ENCODE assay signal across 14 mouse cellular contexts in the genomic region with DNA sequence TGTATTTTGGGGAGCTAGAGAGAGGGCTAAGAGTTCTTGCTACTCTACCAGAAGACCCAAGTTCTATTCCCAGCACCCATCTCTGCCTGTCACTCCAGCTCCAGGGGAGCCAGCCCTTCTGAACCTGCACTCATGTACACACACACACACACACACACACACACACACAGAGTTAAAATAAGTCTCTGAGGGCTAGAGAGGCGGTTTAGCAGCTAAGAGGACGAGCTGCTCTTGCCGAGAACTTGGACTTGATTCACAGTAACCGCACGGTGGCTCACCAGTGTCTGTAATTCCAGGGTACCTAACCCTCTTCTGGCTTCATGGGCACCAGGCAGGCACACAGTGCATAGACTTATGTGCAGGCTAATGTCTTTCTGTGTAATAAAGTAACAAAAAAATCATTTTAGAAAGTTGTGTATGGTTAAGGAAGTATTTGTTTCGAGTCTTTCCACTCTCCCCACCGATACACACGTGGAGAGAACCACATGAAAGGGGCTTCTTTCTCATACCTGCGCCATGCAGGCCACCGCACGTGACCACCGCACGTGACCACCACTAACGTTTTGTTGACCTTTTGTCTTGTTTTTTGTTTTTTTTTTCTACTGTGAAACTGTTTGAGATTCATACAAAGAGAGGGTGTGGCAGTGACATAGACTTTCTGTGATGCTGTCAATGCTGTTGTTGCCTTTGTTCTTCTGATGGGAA.
"Had no signal": no experiment of that assay in that cellular context is flagged by ENCODE, and none has a peak within 500 bp of the region (broad histone marks: within the 10 kb centered on the region; RNA-seq: fewer than 3 reads in every experiment).

No protein-coding gene starts in this region.

- H3K4me1 ChIP-seq: kidney, embryonic 15.5 days; liver, embryonic 13.5 days; midbrain, embryonic 10.5 days; neural tube, embryonic 12.5 days had no signal

- H3K4me3 ChIP-seq: kidney, embryonic 15.5 days; limb, embryonic 12.5 days; liver, embryonic 13.5 days; midbrain, embryonic 10.5 days; myocyte; neural tube, embryonic 12.5 days had no signal

- H3K9ac ChIP-seq: kidney, embryonic 15.5 days; limb, embryonic 12.5 days; liver, embryonic 13.5 days; liver, postnatal 0 days; neural tube, embryonic 12.5 days had no signal

- H3K27ac ChIP-seq: kidney, embryonic 15.5 days; limb, embryonic 12.5 days; liver, embryonic 13.5 days; midbrain, embryonic 10.5 days; neural tube, embryonic 12.5 days had no signal

- DNase-seq: kidney, postnatal 14 days; layer of hippocampus, adult 9-11 months; liver; liver, embryonic 13.5 days; liver, postnatal 0 days; lung, postnatal 36 days; midbrain, embryonic 14.5 days; thymus, adult 2 months; thymus, postnatal 25 days had no signal

- H3K9me3 ChIP-seq: kidney, embryonic 15.5 days; limb, embryonic 12.5 days; liver, embryonic 13.5 days; midbrain, embryonic 10.5 days; neural tube, embryonic 12.5 days had no signal
